Mouse (Mus musculus): Measurements from ENCODE around the gene Tex48. TPM values are rescaled to one million over a fixed set of nuclear protein-coding genes. Genes with fewer than 3 reads are reported as not detected.

Gene Tex48
- polyA plus RNA-seq, 1 experiment: not detected

DNA sequence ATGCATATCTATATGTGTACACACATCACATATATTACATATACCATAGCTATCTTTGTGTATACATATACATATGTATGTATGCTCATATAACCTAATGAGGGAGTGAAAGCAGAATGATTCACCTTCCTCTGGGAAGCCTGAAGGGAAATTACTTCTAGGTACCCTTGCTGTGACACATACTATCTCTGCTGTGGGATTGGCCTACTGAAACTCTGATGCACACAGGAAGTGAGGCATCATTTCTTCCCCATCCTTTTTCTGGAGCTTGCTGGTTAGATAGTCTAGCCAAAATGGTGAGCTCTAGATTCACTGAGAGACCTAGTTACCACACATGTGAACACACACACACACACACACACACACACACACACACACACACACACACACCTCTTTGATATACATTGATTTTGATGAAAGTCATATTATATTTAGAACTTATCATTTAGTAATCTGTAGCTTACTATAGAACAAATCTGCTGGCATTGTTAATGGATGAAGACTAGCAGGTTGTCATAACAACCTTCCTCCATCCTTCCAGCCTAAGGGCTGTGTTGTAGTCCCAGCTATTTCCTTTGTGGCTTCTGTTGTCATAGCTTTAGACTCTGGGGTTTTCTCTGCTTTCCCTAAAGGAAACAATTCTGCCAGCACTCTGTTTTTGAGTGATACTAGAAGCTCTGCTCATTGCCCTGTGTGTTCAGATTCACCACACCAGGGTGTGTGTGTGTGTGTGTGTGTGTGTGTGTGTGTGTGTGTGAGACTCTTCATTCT lies 21.9 kb upstream of the Tex48 start:
- Histone ChIP-seq H3K4me3 (replicated peaks; ENCODE audit: control insufficient read depth, low read depth, low read length) (no peak overlapping the region), H3K4me1 (ENCODE audit: control insufficient read depth, insufficient read depth, low read length) (no peaks in the 10 kb centered on the region), H3K27ac (ENCODE audit: control insufficient read depth, insufficient read depth, low read depth, low read length, poor library complexity) (no peak overlapping the region)
- TF ChIP-seq CTCF (IDR thresholded peaks at IDR 0.05; ENCODE audit: control insufficient read depth, insufficient read depth, low read length) (no peak), POLR2A (IDR thresholded peaks at IDR 0.05; ENCODE audit: borderline replicate concordance, control insufficient read depth, low read depth, low read length) (no peak)

DNA sequence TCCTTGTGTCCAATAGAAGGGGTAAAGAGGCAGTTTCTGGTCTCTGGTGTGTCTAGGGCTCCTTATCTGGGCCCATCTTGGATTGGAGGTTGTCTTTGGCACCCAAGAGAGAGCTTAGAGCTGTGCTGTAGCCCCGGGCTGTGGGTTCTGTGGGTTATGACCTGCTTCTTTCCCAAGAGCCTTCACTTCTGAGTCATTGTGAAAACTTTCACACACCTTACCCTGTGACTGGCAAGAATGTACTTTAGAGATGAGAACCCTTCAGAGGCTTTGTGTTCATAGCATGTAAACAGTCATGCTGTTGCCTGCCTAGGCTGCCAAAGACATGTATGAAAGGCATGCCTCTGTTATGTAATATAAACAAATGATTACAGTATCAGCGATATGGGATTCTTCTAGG lies 17.6 kb upstream of the Tex48 start:
- Histone ChIP-seq H3K27ac (ENCODE audit: control insufficient read depth, insufficient read depth, low read depth, low read length, poor library complexity) (no peak overlapping the region), H3K4me1 (ENCODE audit: control insufficient read depth, insufficient read depth, low read length) (no peaks in the 10 kb centered on the region)
- no peak for TF ChIP-seq CTCF (IDR thresholded peaks at IDR 0.05; ENCODE audit: control insufficient read depth, insufficient read depth, low read length)
- TF ChIP-seq POLR2A (IDR thresholded peaks at IDR 0.05; ENCODE audit: borderline replicate concordance, control insufficient read depth, low read depth, low read length): no peak

DNA sequence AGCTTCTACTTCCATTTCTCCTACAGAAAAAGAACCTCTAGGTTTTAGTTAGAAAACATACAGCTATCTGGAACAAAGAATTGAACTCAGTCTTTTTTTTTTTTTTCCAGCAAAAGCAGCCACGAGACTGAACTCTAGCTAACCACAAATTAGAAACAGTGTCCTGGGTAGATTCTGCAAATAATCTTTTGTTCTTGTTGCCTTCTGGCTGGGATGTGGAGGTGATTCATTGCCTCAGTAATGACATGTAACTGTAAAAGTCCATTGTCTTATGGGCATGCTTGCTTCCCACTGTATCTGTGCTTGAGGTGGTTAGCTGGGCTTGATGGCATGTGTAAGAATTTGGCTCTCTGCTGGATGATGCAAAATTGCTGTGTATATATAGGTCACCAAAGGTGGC lies 16.4 kb upstream of the Tex48 start:
- no peak overlapping the region for H3K27ac ChIP-seq (ENCODE audit: control insufficient read depth, insufficient read depth, low read depth, low read length, poor library complexity)
- TF ChIP-seq CTCF (IDR thresholded peaks at IDR 0.05; ENCODE audit: control insufficient read depth, insufficient read depth, low read length) (no peak), POLR2A (IDR thresholded peaks at IDR 0.05; ENCODE audit: borderline replicate concordance, control insufficient read depth, low read depth, low read length) (no peak)
- no peak overlapping the region for H3K4me3 ChIP-seq (replicated peaks; ENCODE audit: control insufficient read depth, low read depth, low read length)
- 24% methylated on average over 1 of the region's 1 CpGs for WGBS
- no peaks in the 10 kb centered on the region for H3K4me1 ChIP-seq (ENCODE audit: control insufficient read depth, insufficient read depth, low read length)

More for the DNA sequence above, 17.6 kb upstream of the Tex48 start:
- 50% methylated on average over 2 of the region's 2 CpGs for WGBS
- H3K4me3 ChIP-seq (replicated peaks; ENCODE audit: control insufficient read depth, low read depth, low read length): no peak overlapping the region

DNA sequence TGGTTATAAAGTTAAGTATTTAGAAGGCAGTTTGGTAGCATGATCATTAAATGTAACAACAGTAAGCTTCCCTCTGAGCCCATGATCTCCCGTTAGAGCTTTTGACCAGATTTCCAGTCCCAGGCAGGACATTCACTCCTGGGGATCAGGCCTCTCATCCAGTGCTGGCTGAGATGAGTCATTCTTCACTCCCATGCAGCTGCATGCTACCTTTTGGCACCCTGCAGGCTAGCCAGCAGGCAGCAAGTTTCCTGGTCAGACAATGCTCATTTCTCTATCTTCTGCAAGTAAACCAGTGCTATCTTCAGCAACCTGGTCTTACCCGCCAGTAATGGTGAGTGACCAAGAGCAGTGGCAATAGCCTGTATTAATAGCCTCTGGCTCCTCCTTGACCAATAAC lies 11.0 kb upstream of the Tex48 start:
- WGBS: 83% methylated on average over 2 of the region's 2 CpGs
- Histone ChIP-seq H3K4me1 (ENCODE audit: control insufficient read depth, insufficient read depth, low read length) (peaks cover 2% of the 10 kb centered on the region; the same call in 1 of the 2 replicates), H3K27ac (ENCODE audit: control insufficient read depth, insufficient read depth, low read depth, low read length, poor library complexity) (no peak overlapping the region), H3K4me3 (replicated peaks; ENCODE audit: control insufficient read depth, low read depth, low read length) (no peak overlapping the region)
- TF ChIP-seq POLR2A (IDR thresholded peaks at IDR 0.05; ENCODE audit: borderline replicate concordance, control insufficient read depth, low read depth, low read length) (no peak), CTCF (IDR thresholded peaks at IDR 0.05; ENCODE audit: control insufficient read depth, insufficient read depth, low read length) (no peak)

DNA sequence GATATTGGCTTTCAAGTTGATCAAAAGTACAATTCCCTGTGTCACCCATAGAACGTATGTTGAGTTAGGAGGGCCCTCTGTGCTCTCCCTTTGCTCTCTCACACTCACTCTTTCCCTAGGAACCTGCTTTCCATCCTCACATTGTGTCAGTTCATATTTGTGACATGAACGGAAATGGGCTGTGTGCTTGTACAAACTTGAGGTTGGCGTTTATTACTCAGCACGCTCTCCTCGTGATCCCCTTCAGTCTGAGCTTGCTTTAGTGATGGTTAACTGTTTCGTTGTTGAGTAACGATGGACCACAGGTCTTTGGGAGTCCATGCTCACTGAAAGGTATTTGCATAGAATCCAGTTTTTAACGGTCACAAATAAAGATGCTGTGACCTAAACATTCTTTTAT lies 4.9 kb upstream of the Tex48 start:
- no peak for TF ChIP-seq POLR2A (IDR thresholded peaks at IDR 0.05; ENCODE audit: borderline replicate concordance, control insufficient read depth, low read depth, low read length)
- no peak for TF ChIP-seq CTCF (IDR thresholded peaks at IDR 0.05; ENCODE audit: control insufficient read depth, insufficient read depth, low read length)
- Histone ChIP-seq H3K4me3 (replicated peaks; ENCODE audit: control insufficient read depth, low read depth, low read length) (no peak overlapping the region), H3K4me1 (ENCODE audit: control insufficient read depth, insufficient read depth, low read length) (peaks cover 2% of the 10 kb centered on the region; the same call in 1 of the 2 replicates), H3K27ac (ENCODE audit: control insufficient read depth, insufficient read depth, low read depth, low read length, poor library complexity) (no peak overlapping the region)
- WGBS: 47% methylated on average over 8 of the region's 8 CpGs

DNA sequence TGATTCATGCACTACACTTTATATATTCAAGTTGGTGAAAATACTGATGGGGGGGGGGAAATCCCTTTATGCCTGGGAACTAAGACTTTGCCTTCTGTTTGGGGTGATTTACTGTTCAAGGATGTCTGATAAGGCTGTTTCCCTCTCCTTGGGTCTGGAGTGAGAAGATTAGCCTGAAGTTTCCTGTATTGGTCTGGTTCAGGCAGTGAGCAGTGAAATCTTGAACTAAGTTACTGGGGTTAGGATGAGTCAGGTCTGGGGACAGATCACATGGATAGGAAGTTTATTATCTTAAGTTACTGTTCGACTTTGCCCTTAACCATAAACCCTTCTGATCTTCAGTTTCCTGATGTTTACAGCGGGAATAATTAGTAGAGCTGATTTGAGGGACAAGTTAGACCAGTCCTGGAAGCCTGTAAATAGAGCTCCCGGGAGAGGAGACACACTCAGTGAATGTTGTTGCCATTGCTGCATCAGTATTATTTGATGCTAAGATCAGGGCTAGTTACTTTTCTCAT lies 3.4 kb upstream of the Tex48 start:
- WGBS: 14% methylated on average over 3 of the region's 3 CpGs
- H3K27ac ChIP-seq (ENCODE audit: control insufficient read depth, insufficient read depth, low read depth, low read length, poor library complexity): no peak overlapping the region
- H3K4me3 ChIP-seq (replicated peaks; ENCODE audit: control insufficient read depth, low read depth, low read length): no peak overlapping the region
- TF ChIP-seq CTCF (IDR thresholded peaks at IDR 0.05; ENCODE audit: control insufficient read depth, insufficient read depth, low read length) (no peak), POLR2A (IDR thresholded peaks at IDR 0.05; ENCODE audit: borderline replicate concordance, control insufficient read depth, low read depth, low read length) (no peak)
- peaks cover 2% of the 10 kb centered on the region; the same call in 1 of the 2 replicates for H3K4me1 ChIP-seq (ENCODE audit: control insufficient read depth, insufficient read depth, low read length)

DNA sequence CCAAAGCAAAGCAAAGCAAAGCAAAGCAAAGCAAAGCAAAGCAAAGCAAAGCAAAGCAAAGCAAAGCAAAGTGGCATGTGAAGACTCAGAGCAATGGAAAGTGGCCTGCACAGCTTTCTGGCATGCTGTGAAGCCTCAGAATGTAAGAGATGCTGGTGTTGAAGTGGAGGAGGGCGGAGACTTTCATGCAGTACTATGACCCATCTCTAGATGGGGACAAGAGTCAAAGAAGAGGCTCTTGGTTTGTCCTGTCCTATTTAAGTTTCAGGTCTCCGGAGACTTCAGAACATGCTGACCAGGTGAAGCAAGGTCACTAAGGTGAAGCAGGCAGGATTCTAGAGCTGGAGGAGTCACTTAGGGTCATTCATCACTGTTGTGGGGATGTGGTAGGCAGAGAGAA lies 367 bp downstream of the Tex48 start:
- WGBS: 38% methylated on average over 2 of the region's 2 CpGs
- Histone ChIP-seq H3K4me1 (ENCODE audit: control insufficient read depth, insufficient read depth, low read length) (no peaks in the 10 kb centered on the region; the same call in 1 of the 2 replicates), H3K4me3 (replicated peaks; ENCODE audit: control insufficient read depth, low read depth, low read length) (no peak overlapping the region), H3K27ac (ENCODE audit: control insufficient read depth, insufficient read depth, low read depth, low read length, poor library complexity) (no peak overlapping the region)
- TF ChIP-seq POLR2A (IDR thresholded peaks at IDR 0.05; ENCODE audit: borderline replicate concordance, control insufficient read depth, low read depth, low read length): no peak
- no peak for TF ChIP-seq CTCF (IDR thresholded peaks at IDR 0.05; ENCODE audit: control insufficient read depth, insufficient read depth, low read length)

DNA sequence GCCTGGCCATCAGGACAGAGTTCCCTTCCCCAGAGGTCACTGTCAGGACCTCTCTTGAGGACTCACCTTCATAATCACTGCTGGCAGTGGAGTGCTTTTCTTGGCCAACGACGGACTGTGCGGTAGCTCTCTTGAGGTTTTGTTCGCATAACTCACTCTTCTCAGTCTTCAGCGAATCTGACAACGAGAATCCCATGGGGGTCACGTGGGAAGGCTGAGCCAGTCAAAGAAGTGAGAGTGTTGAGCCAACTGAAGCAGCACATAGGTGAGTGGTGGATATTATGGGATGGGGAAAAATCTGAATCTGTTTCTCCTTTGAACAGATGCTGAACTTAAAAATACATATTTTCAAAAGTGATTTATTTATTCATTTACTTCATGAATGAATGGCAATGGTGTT lies 13.8 kb downstream of the Tex48 start:
- TF ChIP-seq POLR2A (IDR thresholded peaks at IDR 0.05; ENCODE audit: borderline replicate concordance, control insufficient read depth, low read depth, low read length) (no peak), CTCF (IDR thresholded peaks at IDR 0.05; ENCODE audit: control insufficient read depth, insufficient read depth, low read length) (no peak)
- H3K27ac ChIP-seq (ENCODE audit: control insufficient read depth, insufficient read depth, low read depth, low read length, poor library complexity): no peak overlapping the region
- H3K4me1 ChIP-seq (ENCODE audit: control insufficient read depth, insufficient read depth, low read length): no peaks in the 10 kb centered on the region
- H3K4me3 ChIP-seq (replicated peaks; ENCODE audit: control insufficient read depth, low read depth, low read length): no peak overlapping the region
- 77% methylated on average over 7 of the region's 7 CpGs for WGBS

Measured in bone marrow, adult 2 months (tissue).